Mouse (Mus musculus): Measurements from ENCODE around the gene Olfr281. TPM values are rescaled to one million over a fixed set of nuclear protein-coding genes. Genes with fewer than 3 reads are reported as not detected.
"Not testable (repeated sequence)": the region's sequence is repeated elsewhere in the genome, so short reads cannot be mapped to it uniquely, and the experiment has no call there.

The Olfr281 gene
- polyA plus RNA-seq, 1 experiment = not detected

- TF ChIP-seq CTCF (IDR thresholded peaks at IDR 0.05; ENCODE audit: low read depth, low read length) = no peak
- H3K4me3 ChIP-seq (ENCODE audit: insufficient read depth, low read length) = no peak overlapping the region
- H3K27ac ChIP-seq (ENCODE audit: insufficient read depth, low read depth, low read length) = no peak overlapping the region
- H3K4me1 ChIP-seq (ENCODE audit: control insufficient read depth, insufficient read depth, low read length) = no peaks in the 10 kb centered on the region
Measured at GRCm38 (mm10) chr15:98425188-98425587, 27.2 kb upstream of the Olfr281 start.

- not testable (repeated sequence) for H3K4me1 ChIP-seq (ENCODE audit: control insufficient read depth, insufficient read depth, low read length); H3K27ac ChIP-seq (ENCODE audit: insufficient read depth, low read depth, low read length); H3K4me3 ChIP-seq (ENCODE audit: insufficient read depth, low read length)
Measured at GRCm38 (mm10) chr15:98430925-98431324, 21.5 kb upstream of the Olfr281 start, which contains the start of gene Olfr282. Gene Olfr282 (plus strand): TSS chr15:98431225.

- no peak for TF ChIP-seq CTCF (IDR thresholded peaks at IDR 0.05; ENCODE audit: low read depth, low read length)
- no peak for TF ChIP-seq POLR2A (IDR thresholded peaks at IDR 0.05; ENCODE audit: borderline replicate concordance, low read depth, low read length)
- Histone ChIP-seq H3K4me3 (ENCODE audit: insufficient read depth, low read length) (no peak overlapping the region), H3K27ac (ENCODE audit: insufficient read depth, low read depth, low read length) (no peak overlapping the region), H3K4me1 (ENCODE audit: control insufficient read depth, insufficient read depth, low read length) (no peaks in the 10 kb centered on the region)
Measured at GRCm38 (mm10) chr15:98444561-98444960, 7.8 kb upstream of the Olfr281 start.

- Histone ChIP-seq H3K4me1 (ENCODE audit: control insufficient read depth, insufficient read depth, low read length) (no peaks in the 10 kb centered on the region), H3K27ac (ENCODE audit: insufficient read depth, low read depth, low read length) (no peak overlapping the region), H3K4me3 (ENCODE audit: insufficient read depth, low read length) (no peak overlapping the region)
- TF ChIP-seq POLR2A (IDR thresholded peaks at IDR 0.05; ENCODE audit: borderline replicate concordance, low read depth, low read length) (no peak), CTCF (IDR thresholded peaks at IDR 0.05; ENCODE audit: low read depth, low read length) (no peak)
Measured at GRCm38 (mm10) chr15:98448521-98448920, 3.9 kb upstream of the Olfr281 start.

GRCm38 (mm10) chr15:98469596-98469995 is 17.2 kb downstream of the Olfr281 start, which contains the start of gene OR5BS1P:
Gene OR5BS1P (plus strand): TSS chr15:98469896.
- TF ChIP-seq CTCF (IDR thresholded peaks at IDR 0.05; ENCODE audit: low read depth, low read length) = no peak
- no peak for TF ChIP-seq POLR2A (IDR thresholded peaks at IDR 0.05; ENCODE audit: borderline replicate concordance, low read depth, low read length)
- H3K4me3 ChIP-seq (ENCODE audit: insufficient read depth, low read length) = no peak within 1 kb of the TSS
- peaks cover 4% of the 10 kb centered on the region for H3K4me1 ChIP-seq (ENCODE audit: control insufficient read depth, insufficient read depth, low read length)
- H3K27ac ChIP-seq (ENCODE audit: insufficient read depth, low read depth, low read length) = no peak within 1 kb of the TSS

DNA sequence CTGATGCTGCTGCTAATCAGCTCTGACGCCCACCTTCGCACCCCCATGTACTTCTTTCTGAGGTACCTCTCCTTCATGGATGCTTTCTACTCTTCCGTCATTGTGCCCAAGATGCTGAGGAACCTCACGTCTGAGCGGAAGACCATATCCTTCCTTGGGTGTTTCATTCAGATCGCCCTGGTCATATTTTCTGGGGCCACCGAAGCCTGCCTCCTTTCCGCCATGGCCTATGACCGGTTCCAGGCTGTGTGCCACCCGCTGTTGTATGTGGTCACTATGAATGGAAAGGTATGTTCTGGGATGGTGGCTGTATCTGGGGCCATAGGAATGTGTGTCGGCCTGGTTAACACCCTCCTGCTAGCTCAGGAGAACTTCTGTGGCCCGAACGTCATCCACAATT is 19.2 kb downstream of the Olfr281 start:
- peaks cover 4% of the 10 kb centered on the region for H3K4me1 ChIP-seq (ENCODE audit: control insufficient read depth, insufficient read depth, low read length)
- no peak overlapping the region for H3K4me3 ChIP-seq (ENCODE audit: insufficient read depth, low read length)
- TF ChIP-seq CTCF (IDR thresholded peaks at IDR 0.05; ENCODE audit: low read depth, low read length) (no peak), POLR2A (IDR thresholded peaks at IDR 0.05; ENCODE audit: borderline replicate concordance, low read depth, low read length) (no peak)
- H3K27ac ChIP-seq (ENCODE audit: insufficient read depth, low read depth, low read length) = no peak overlapping the region

DNA sequence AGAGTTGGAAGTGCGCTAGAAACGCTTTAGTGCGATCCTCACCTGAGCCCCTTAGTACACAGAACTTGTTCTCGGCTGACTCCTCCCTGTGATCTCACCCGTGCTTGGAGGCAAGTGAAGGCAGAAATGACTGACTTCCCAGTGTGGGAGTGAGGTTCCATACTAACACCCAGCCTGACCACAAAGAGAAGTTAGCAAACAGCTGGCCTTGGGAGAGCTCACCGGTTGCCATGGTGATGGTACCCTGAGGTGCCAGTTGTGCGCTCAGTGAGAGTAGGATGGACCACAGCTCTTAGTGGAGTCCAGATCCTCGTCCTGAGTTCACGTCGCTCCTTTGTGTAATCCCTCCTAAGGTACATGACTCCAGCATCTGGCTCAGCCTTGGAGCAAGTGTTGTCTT is 22.6 kb downstream of the Olfr281 start:
- Histone ChIP-seq H3K27ac (ENCODE audit: insufficient read depth, low read depth, low read length) (no peak overlapping the region), H3K4me3 (ENCODE audit: insufficient read depth, low read length) (no peak overlapping the region), H3K4me1 (ENCODE audit: control insufficient read depth, insufficient read depth, low read length) (no peaks in the 10 kb centered on the region)
- TF ChIP-seq CTCF (IDR thresholded peaks at IDR 0.05; ENCODE audit: low read depth, low read length) = no peak
- TF ChIP-seq POLR2A (IDR thresholded peaks at IDR 0.05; ENCODE audit: borderline replicate concordance, low read depth, low read length) = no peak

- TF ChIP-seq POLR2A (IDR thresholded peaks at IDR 0.05; ENCODE audit: borderline replicate concordance, low read depth, low read length) (no peak), CTCF (IDR thresholded peaks at IDR 0.05; ENCODE audit: low read depth, low read length) (peak; percentile 40; the same call in 1 of the 2 replicates)
- no peaks in the 10 kb centered on the region for H3K4me1 ChIP-seq (ENCODE audit: control insufficient read depth, insufficient read depth, low read length)
- no peak overlapping the region for H3K4me3 ChIP-seq (ENCODE audit: insufficient read depth, low read length)
- H3K27ac ChIP-seq (ENCODE audit: insufficient read depth, low read depth, low read length) = no peak overlapping the region
Measured at GRCm38 (mm10) chr15:98475382-98475781, 23.0 kb downstream of the Olfr281 start.

GRCm38 (mm10) chr15:98476281-98476680 is 23.9 kb downstream of the Olfr281 start:
- no peaks in the 10 kb centered on the region for H3K4me1 ChIP-seq (ENCODE audit: control insufficient read depth, insufficient read depth, low read length)
- no peak overlapping the region for H3K27ac ChIP-seq (ENCODE audit: insufficient read depth, low read depth, low read length)
- TF ChIP-seq CTCF (IDR thresholded peaks at IDR 0.05; ENCODE audit: low read depth, low read length) = no peak
- no peak for TF ChIP-seq POLR2A (IDR thresholded peaks at IDR 0.05; ENCODE audit: borderline replicate concordance, low read depth, low read length)
- no peak overlapping the region for H3K4me3 ChIP-seq (ENCODE audit: insufficient read depth, low read length)

GRCm38 (mm10) chr15:98479568-98480102 is 27.2 kb downstream of the Olfr281 start:
- no peak overlapping the region for H3K4me3 ChIP-seq (ENCODE audit: insufficient read depth, low read length)
- no peak for TF ChIP-seq POLR2A (IDR thresholded peaks at IDR 0.05; ENCODE audit: borderline replicate concordance, low read depth, low read length)
- no peak for TF ChIP-seq CTCF (IDR thresholded peaks at IDR 0.05; ENCODE audit: low read depth, low read length)
- H3K4me1 ChIP-seq (ENCODE audit: control insufficient read depth, insufficient read depth, low read length) = peaks cover 11% of the 10 kb centered on the region
- no peak overlapping the region for H3K27ac ChIP-seq (ENCODE audit: insufficient read depth, low read depth, low read length)

DNA sequence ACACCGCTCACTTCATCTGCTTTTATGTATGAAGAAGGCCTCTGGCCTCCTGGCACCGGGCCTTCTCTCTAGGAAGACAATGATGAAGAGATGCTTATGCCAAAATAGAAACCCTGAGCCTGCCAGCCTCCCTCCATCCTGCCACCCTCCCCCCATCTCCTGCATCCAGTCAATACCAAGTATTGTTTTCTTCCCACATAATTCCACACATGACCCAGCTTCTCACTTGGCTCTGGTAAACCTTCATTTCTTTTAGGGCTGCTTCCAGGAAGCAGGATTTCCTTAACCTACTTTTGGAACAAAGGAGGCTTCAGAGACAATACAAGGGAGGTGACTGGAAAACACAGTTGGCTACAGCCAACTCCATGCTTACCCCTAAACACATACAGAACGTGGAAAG is 30.3 kb downstream of the Olfr281 start, which contains the start of gene Lalba:
TSS of gene Lalba (minus strand) at position 21 of the 400 bp plus-strand sequence.
- TF ChIP-seq POLR2A (IDR thresholded peaks at IDR 0.05; ENCODE audit: borderline replicate concordance, low read depth, low read length) (no peak), CTCF (IDR thresholded peaks at IDR 0.05; ENCODE audit: low read depth, low read length) (no peak)
- Histone ChIP-seq H3K27ac (ENCODE audit: insufficient read depth, low read depth, low read length) (peak within 1 kb of the TSS; percentile 94), H3K4me3 (ENCODE audit: insufficient read depth, low read length) (no peak within 1 kb of the TSS), H3K4me1 (ENCODE audit: control insufficient read depth, insufficient read depth, low read length) (peaks cover 14% of the 10 kb centered on the region)
